Mouse (Mus musculus): ENCODE measurements around the gene Nup93. TPM values are rescaled to one million over a fixed set of nuclear protein-coding genes. Genes with fewer than 3 reads are reported as not detected.

The Nup93 gene
- polyA plus RNA-seq, 1 experiment: 10.0 TPM

DNA sequence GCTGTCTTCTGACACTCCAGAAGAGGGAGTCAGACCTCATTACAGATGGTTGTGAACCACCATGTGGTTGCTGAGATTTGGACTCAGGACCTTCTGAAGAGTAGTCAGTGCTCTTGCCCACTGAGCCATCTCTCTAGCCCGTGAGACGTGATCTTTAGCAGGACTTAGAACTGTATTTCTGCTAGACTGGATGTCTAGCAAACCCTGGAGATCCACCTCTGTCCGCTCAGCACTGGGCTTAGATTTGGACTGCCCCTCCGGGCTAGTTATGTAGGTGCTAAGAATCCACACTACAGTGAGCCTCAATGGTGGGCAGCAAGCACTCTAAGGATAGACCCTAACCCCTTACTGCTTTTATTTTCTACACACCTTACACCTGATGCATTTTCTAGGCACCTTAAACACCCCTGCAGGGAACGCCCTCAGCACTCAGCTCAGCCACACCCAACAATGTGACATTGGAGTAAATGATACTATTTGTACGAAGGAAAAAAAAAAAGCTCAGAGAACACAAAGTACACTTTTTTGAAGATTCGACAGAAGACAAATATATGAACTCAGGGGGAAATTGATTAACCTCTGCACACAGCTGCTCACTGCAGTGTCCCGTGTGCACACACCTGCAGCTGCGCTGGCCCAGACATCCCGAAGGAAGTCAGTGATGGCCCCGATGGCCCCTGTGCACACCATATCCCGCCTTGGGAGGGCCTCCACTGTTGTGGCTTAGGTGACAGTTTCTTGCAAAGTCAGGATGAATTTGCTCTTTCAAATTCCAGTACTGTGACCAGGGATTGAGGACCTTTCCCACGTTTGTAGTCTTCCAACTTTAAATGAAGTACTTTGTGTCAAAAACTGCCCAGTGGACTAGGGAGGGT is 32.1 kb upstream of the Nup93 start:
- no peak for TF ChIP-seq GATA1 (IDR thresholded peaks at IDR 0.05; ENCODE audit: low read length)

DNA sequence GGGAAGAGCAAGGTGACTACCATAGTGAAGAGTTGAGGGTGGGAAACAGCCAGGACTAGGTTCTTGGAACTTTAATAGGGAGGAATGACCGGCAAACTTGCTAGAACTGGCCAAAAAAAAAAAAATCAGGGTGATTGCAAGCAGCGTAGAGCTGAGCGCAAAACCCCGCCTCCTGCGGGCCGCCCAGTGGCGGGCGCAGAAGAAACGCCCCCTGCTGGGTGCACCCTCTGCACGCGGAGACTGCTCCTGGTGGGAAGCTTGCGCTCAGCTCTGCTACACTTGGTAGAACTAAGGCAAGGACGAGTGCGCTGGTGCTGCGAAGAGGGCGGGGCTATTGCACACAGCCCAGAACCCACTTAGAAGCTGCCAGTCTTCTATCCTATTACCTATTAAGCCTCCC is 31.2 kb upstream of the Nup93 start:
- TF ChIP-seq GATA1 (IDR thresholded peaks at IDR 0.05; ENCODE audit: low read length): no peak

DNA sequence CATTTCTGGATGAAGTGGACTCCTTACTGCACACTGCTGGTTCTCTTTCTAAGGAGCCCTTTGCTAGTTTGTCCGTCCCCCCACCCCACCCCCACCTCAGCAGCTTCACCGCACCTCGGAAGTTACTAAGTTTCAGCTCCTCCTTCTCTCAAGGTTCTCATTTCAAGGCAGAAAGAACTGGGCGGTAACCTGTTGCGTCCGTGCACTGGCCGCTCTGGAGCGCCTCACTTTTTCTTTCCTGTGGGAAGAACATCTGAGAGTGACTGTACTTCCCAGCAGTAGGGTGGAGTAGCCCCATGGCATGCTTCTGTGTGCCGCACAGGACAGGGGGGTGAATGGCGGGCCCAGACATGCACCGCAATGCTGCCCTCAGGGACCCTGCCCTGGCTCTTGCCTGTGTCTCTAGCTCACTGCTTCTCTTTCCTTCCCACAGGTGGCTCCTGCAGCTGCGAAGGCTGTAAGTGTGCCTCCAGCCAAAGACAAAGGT is 30.0 kb upstream of the Nup93 start:
- TF ChIP-seq GATA1 (IDR thresholded peaks at IDR 0.05; ENCODE audit: low read length): no peak

DNA sequence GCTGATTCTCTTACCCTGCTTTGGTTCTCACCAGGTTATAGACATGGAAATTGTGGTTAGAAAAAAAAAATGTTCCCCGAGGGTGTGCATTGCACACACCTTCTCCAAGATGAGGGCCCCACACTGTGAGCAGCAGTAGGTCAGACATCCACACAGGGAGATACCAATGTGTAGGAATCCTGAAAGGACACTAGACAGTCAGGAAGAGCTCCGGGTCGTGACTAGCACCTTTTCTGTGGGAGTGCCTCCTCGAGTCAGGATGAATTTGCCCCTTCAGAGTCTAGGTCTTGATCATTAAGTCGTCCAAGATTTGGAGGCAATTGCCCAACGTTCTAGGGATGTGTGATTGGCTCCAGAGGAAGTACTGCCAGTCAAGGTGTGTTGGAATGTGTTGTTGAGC is 28.6 kb upstream of the Nup93 start:
- TF ChIP-seq GATA1 (IDR thresholded peaks at IDR 0.05; ENCODE audit: low read length): no peak

DNA sequence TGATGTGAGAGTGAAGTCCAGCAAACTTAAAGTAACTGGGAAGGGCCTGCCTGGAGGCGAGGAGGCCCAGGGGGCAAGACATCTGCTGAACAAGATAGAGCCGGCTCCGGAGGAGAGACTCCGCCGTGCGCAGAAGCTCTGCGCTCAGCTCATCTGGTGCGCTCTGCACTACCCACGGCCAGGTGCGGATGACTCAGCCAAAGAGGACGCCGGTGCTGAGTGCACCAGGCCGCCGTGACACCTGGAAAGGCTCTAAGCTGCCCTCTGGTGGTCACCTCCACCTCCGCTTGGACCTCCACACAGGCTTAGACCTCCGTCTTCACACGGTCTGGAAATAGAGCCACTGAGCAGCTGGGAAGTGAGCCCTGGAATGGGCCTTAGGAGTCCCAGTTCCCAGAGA is 27.8 kb upstream of the Nup93 start:
- TF ChIP-seq GATA1 (IDR thresholded peaks at IDR 0.05; ENCODE audit: low read length): no peak

DNA sequence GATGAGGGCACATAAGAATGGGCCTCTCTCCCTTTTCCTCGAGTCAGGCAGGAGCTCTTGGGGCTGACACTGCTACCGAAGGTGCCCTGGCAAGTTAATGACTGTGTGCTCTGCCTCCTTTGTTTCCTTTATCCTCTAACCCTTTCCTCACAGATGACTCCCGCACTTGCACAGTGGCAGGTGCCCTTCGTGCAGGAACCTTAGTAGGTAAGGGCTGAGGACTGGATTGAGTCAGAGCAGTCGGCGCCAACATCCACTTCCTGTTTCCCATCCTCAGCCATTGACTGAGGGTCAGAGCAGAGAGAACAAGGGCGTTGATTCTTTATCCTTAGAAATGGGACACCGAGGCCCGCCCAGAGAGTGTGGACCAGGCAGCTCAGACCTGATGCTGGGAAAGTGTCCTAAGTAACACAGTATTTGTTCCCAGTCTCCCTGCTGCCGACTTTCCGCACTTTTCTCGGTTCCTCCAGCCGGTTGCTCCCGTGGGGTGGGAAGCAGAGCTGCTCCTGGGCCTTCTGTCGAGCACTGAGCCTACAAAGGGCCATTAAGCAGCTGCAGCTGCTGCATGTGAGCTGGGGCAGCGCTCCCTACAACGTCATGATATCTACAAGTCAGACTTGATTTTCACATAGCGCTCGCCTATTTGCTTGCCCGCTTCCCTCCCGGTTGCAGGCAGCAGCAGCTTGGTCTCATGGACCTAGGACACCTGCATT is 26.9 kb upstream of the Nup93 start:
- TF ChIP-seq GATA1 (IDR thresholded peaks at IDR 0.05; ENCODE audit: low read length): no peak

DNA sequence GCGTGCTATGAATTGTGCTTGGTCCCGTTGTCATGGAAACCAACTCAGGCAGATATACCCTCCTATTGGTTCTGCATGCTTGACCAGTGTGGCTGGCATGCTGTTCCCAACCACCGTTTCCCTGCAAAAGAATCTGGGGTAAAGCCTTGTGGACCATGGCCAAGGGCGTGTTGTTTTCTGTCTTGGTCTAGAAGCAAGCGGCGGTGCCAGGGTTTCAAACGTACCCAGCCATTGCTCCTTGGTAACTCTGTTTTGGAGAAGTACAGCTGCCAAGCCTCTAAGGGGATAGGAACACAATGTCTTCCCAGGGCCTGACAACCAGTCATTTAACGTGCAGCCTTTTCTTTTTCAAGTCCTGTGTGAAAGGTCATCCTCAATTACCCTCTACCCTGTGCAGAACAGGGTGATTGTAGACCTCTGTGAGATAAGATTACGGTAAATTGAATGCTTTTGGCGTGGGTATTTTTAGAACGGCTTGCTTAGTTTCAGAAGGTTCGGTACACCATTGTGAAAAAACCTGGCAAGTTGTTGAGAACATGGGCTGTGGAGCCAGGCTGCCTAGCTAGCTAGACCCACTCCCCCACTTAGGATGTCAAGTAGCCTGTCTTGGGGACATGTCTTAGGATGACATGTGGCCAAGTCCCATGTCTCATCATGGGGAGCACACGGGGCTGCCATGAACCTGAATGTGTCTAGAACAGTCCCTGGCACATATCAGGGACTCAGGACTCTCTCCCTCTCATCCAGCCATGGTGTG is 24.9 kb upstream of the Nup93 start:
- no peak for TF ChIP-seq GATA1 (IDR thresholded peaks at IDR 0.05; ENCODE audit: low read length)

GRCm38 (mm10) chr8:94191101-94191691 is 23.2 kb upstream of the Nup93 start:
- TF ChIP-seq GATA1 (IDR thresholded peaks at IDR 0.05; ENCODE audit: low read length): no peak

- TF ChIP-seq GATA1 (IDR thresholded peaks at IDR 0.05; ENCODE audit: low read length): no peak
Observed at GRCm38 (mm10) chr8:94192926-94193325, 21.4 kb upstream of the Nup93 start.

DNA sequence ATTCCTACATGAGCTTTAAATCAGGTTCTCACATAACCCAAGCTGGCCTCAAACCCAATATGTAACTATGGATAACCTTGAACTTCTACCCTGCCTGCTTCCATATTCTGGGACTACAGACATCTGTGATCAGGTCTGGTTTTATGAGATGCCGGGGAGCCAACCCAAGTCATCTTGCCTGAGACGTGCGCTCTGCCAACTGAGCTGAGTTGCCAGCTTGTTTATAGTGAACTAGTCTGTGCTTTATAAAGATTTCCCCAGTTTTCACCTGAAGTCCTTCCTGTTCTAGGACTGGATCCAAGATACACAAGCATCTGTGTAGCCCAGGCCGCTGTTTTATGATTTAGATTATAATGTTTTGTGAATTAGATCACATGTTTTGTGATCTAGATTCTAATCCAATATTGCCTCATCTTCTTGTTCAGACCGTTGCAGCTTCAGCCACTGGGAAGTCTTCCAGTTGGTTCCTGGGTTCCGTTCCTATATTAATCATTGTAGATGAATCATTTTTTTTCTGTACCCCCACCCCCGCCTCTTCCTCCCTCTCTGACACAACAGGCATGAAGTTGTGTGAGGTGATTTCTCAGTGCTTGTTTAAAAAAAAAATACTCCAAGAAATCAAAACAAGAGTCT is 19.7 kb upstream of the Nup93 start:
- no peak for TF ChIP-seq GATA1 (IDR thresholded peaks at IDR 0.05; ENCODE audit: low read length)

DNA sequence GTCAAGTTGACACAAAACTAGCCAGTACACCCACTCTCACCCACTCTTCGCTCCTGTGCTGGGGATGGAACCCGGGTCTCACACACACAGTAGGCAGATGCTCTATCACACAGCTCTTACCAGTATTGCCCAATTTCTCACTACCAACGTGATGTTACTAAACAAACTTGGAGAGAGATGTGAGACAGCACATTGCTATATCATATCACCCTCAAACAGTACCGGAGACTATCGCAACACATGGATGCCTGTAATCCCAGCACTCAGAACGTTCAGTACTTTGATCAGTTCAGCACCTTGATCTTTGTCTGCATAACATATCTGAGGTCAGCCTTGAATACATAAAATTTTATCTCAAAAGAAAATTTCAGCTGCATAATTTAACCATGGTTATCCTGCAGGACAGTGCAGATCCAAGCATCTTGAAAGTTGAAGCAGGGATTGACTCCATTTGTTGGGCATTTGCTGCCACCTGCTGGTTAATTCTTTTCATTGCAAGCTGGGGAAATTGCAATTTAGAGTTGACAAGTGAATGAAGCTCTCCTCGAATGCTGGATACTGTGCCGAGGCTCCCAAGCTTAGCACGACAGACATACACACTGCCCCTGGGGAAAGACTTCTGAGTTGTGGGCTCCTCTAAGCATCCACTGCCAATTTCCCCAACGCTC is 15.0 kb upstream of the Nup93 start:
- no peak for TF ChIP-seq GATA1 (IDR thresholded peaks at IDR 0.05; ENCODE audit: low read length)

DNA sequence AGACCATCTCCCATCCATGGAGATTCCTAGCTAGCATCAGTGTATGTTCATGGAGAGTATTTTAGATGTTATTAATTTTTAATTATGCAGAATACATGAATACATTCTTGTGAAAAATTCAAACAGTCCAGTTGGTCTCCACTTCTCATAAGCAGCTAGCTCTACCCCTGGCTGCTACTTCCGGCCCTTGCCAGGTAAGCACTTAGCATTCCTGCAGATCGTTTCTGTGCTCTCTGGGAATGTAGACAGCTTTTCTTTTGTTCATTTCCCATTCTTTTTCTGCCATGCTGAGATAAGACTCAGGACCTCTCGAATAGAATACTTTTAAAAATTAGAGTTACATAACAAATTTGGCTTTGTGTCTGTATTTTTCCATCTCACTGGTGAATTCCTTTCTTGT is 10.3 kb upstream of the Nup93 start:
- TF ChIP-seq GATA1 (IDR thresholded peaks at IDR 0.05; ENCODE audit: low read length): no peak

GRCm38 (mm10) chr8:94205736-94206135 is 8.6 kb upstream of the Nup93 start:
- no peak for TF ChIP-seq GATA1 (IDR thresholded peaks at IDR 0.05; ENCODE audit: low read length)

DNA sequence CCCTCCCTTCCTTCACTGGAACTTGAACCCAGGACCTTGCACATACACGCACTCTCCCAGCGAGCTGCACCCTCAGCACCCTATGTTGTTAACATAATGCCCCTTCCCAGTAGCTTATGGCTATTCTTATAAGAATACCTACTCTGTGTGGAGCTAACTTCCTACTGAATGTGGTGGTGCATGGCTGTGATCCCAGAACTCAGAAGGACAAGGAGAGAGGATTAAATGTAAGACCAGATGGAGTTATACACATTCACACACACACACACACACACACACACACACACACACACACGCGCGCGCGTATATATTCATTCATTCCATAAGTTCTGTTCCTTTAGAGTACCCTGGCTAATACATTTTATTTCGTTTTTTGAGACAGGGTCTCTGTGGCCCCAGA is 8.1 kb upstream of the Nup93 start:
- TF ChIP-seq GATA1 (IDR thresholded peaks at IDR 0.05; ENCODE audit: low read length): no peak

GRCm38 (mm10) chr8:94207491-94207890 is 6.9 kb upstream of the Nup93 start:
- TF ChIP-seq GATA1 (IDR thresholded peaks at IDR 0.05; ENCODE audit: low read length): no peak
